Mouse (Mus musculus): ENCODE measurements around the gene Sash1.

- no peak for TF ChIP-seq MYOG (IDR thresholded peaks at IDR 0.05; ENCODE audit: control insufficient read depth, extremely low read depth, insufficient read length)
- no peak for TF ChIP-seq CTCF (IDR thresholded peaks at IDR 0.05; ENCODE audit: control insufficient read depth, insufficient read depth, insufficient read length)
- TF ChIP-seq MYOD1 (IDR thresholded peaks at IDR 0.05; ENCODE audit: control insufficient read depth, insufficient read length, low read depth) = no peak
- TF ChIP-seq MAX (IDR thresholded peaks at IDR 0.05) = no peak
These were observed 110.1 kb downstream of the Sash1 start for GRCm38 (mm10) chr10:8775794-8776193.

Measured in C2C12 (cell line).